In genomic region chr8:107587995-107588780, GRCm38 (mm10) we compare ENCODE assay signal across 8 mouse cellular contexts. TPM values are rescaled to one million over a fixed set of nuclear protein-coding genes. Genes with fewer than 3 reads are reported as not detected.
DNase-seq lines count a peak whose midpoint lies in the region; ATAC-seq and TF ChIP-seq lines count a peak whose summit lies in the region.

TSS of gene Psmd7 (minus strand) at chr8:107588464.

- H3K4me1 ChIP-seq in erythroblast, embryonic 14.5 days (ENCODE audit: control insufficient read depth), result peaks cover 23% of the 10 kb centered on the region
- H3K4me1 ChIP-seq in heart, embryonic 12.5 days (replicated peaks), result peaks cover 10% of the 10 kb centered on the region
- 0 out of 2 replicates have a peak, but pooled peaks cover 6% of the 10 kb centered on the region for H3K4me1 ChIP-seq in kidney, postnatal 0 days (replicated peaks; ENCODE audit: insufficient read depth, low read length)
- H3K4me1 ChIP-seq in liver, embryonic 11.5 days (replicated peaks; ENCODE audit: control insufficient read depth, insufficient read depth, low read length), result no peaks in the 10 kb centered on the region
- no peaks in the 10 kb centered on the region for H3K4me1 ChIP-seq in stomach, embryonic 14.5 days (ENCODE audit: control insufficient read depth, insufficient read depth, low read length)

- peak within 1 kb of the TSS; percentile 72 for H3K27ac ChIP-seq in heart, embryonic 12.5 days (ENCODE audit: poor library complexity, severe bottlenecking)
- peak within 1 kb of the TSS; percentile 78 for H3K27ac ChIP-seq in kidney, postnatal 0 days
- H3K27ac ChIP-seq in liver, embryonic 11.5 days (ENCODE audit: low read depth, low read length), result peak within 1 kb of the TSS; percentile 72
- H3K27ac ChIP-seq in stomach, embryonic 14.5 days (ENCODE audit: low read length), result peak within 1 kb of the TSS; percentile 66

- H3K27me3 ChIP-seq in C2C12 (ENCODE audit: control insufficient read depth, insufficient read depth, insufficient read length), result no peaks in the 10 kb centered on the region
- H3K27me3 ChIP-seq in erythroblast, embryonic 14.5 days (ENCODE audit: control insufficient read depth), result peaks cover 10% of the 10 kb centered on the region
- H3K27me3 ChIP-seq in heart, embryonic 12.5 days (replicated peaks), result no peaks in the 10 kb centered on the region
- no peaks in the 10 kb centered on the region for H3K27me3 ChIP-seq in kidney, postnatal 0 days (ENCODE audit: insufficient read depth, low read length)
- no peaks in the 10 kb centered on the region for H3K27me3 ChIP-seq in liver, embryonic 11.5 days (replicated peaks; ENCODE audit: control insufficient read depth, insufficient read depth, low read length)
- H3K27me3 ChIP-seq in stomach, embryonic 14.5 days (ENCODE audit: control insufficient read depth, insufficient read depth, low read length), result no peaks in the 10 kb centered on the region

- peak within 1 kb of the TSS; percentile 99 for H3ac ChIP-seq in C2C12 (ENCODE audit: control insufficient read depth, insufficient read length, low read depth)

- peak within 1 kb of the TSS; percentile 80 for H3K4me2 ChIP-seq in heart, embryonic 12.5 days
- H3K4me2 ChIP-seq in kidney, postnatal 0 days (ENCODE audit: low read length), result peak within 1 kb of the TSS; percentile 81
- peak within 1 kb of the TSS; percentile 72 for H3K4me2 ChIP-seq in liver, embryonic 11.5 days
- H3K4me2 ChIP-seq in stomach, embryonic 14.5 days (replicated peaks; ENCODE audit: low read depth, low read length), result peak within 1 kb of the TSS; percentile 60

- peaks cover 35% of the 10 kb centered on the region for H3K36me3 ChIP-seq in C2C12 (ENCODE audit: control insufficient read depth, insufficient read depth)
- peaks cover 35% of the 10 kb centered on the region for H3K36me3 ChIP-seq in erythroblast, embryonic 14.5 days (ENCODE audit: control insufficient read depth)
- peaks cover 32% of the 10 kb centered on the region for H3K36me3 ChIP-seq in heart, embryonic 12.5 days
- peaks cover 19% of the 10 kb centered on the region for H3K36me3 ChIP-seq in kidney, postnatal 0 days (ENCODE audit: insufficient read depth, low read length)
- peaks cover 17% of the 10 kb centered on the region for H3K36me3 ChIP-seq in liver, embryonic 11.5 days (ENCODE audit: control insufficient read depth, insufficient read depth, low read length)
- peaks cover 27% of the 10 kb centered on the region for H3K36me3 ChIP-seq in stomach, embryonic 14.5 days (ENCODE audit: control insufficient read depth, insufficient read depth, low read length)

- peak; percentile 91 for TF ChIP-seq POLR2A in brain, embryonic 14.5 days (IDR thresholded peaks at IDR 0.05; ENCODE audit: borderline replicate concordance, extremely low read depth, insufficient read depth, insufficient read length, poor library complexity, severe bottlenecking)

- peak within 1 kb of the TSS; percentile 98 for H3K4me3 ChIP-seq in C2C12 (ENCODE audit: insufficient read depth, poor library complexity, severe bottlenecking)
- H3K4me3 ChIP-seq in erythroblast, embryonic 14.5 days (replicated peaks), result peak within 1 kb of the TSS; percentile 90
- H3K4me3 ChIP-seq in heart, embryonic 12.5 days, result peak within 1 kb of the TSS; percentile 88
- peak within 1 kb of the TSS; percentile 92 for H3K4me3 ChIP-seq in kidney, postnatal 0 days (replicated peaks; ENCODE audit: low read depth, low read length)
- H3K4me3 ChIP-seq in liver, embryonic 11.5 days (ENCODE audit: low read depth, low read length), result peak within 1 kb of the TSS; percentile 85
- H3K4me3 ChIP-seq in stomach, embryonic 14.5 days (ENCODE audit: low read depth, low read length), result peak within 1 kb of the TSS; percentile 75

- 2% methylated on average over 65 of the region's 65 CpGs for WGBS in heart, embryonic 12.5 days
- 2% methylated on average over 65 of the region's 65 CpGs for WGBS in kidney, postnatal 0 days
- WGBS in liver, embryonic 11.5 days, result 1% methylated on average over 64 of the region's 65 CpGs
- WGBS in stomach, embryonic 14.5 days, result 2% methylated on average over 65 of the region's 65 CpGs

- peaks cover 52% of the 10 kb centered on the region for H3K79me2 ChIP-seq in C2C12 (ENCODE audit: control insufficient read depth, insufficient read depth)

- no peaks in the 10 kb centered on the region for H3K9me3 ChIP-seq in erythroblast, embryonic 14.5 days (ENCODE audit: control insufficient read depth, low read length)
- no peaks in the 10 kb centered on the region for H3K9me3 ChIP-seq in heart, embryonic 12.5 days (replicated peaks)
- no peaks in the 10 kb centered on the region for H3K9me3 ChIP-seq in kidney, postnatal 0 days (replicated peaks; ENCODE audit: low read length)
- no peaks in the 10 kb centered on the region for H3K9me3 ChIP-seq in liver, embryonic 11.5 days (ENCODE audit: control insufficient read depth, low read length)
- H3K9me3 ChIP-seq in stomach, embryonic 14.5 days (ENCODE audit: control insufficient read depth, low read depth, low read length), result no peaks in the 10 kb centered on the region

- DNase-seq in brain, embryonic 14.5 days (ENCODE audit: low read depth), result peak; percentile 98
- DNase-seq in kidney, postnatal 0 days (ENCODE audit: low spot score), result peak; percentile 98
- peak; percentile 94 for DNase-seq in liver, embryonic 11.5 days (ENCODE audit: low spot score)
- peak; percentile 91 for DNase-seq in naive thymus-derived CD4-positive, alpha-beta T cell, adult 2 months (ENCODE audit: low read depth)

- H3K9ac ChIP-seq in heart, embryonic 12.5 days, result peak within 1 kb of the TSS; percentile 94
- H3K9ac ChIP-seq in kidney, postnatal 0 days (ENCODE audit: low read depth, low read length), result peak within 1 kb of the TSS; percentile 88
- H3K9ac ChIP-seq in liver, embryonic 11.5 days (ENCODE audit: low read depth, low read length), result peak within 1 kb of the TSS; percentile 91
- peak within 1 kb of the TSS; percentile 90 for H3K9ac ChIP-seq in stomach, embryonic 14.5 days (replicated peaks; ENCODE audit: low read depth, low read length)

- no peak for TF ChIP-seq CTCF in C2C12 (IDR thresholded peaks at IDR 0.05; ENCODE audit: control insufficient read depth, insufficient read depth, insufficient read length)
- TF ChIP-seq CTCF in brain, embryonic 14.5 days (IDR thresholded peaks at IDR 0.05; ENCODE audit: borderline replicate concordance, extremely low read depth, insufficient read depth, insufficient read length), result peak; percentile 50; the same call in 1 of the 2 replicates
- peak; percentile 56; the same call in 1 of the 2 replicates for TF ChIP-seq CTCF in kidney, postnatal 0 days (IDR thresholded peaks at IDR 0.05; ENCODE audit: low read depth)

- peaks cover 34% of the 10 kb centered on the region for H3K79me3 ChIP-seq in C2C12 (ENCODE audit: low read depth)

- ATAC-seq in heart, embryonic 12.5 days (ENCODE audit: insufficient number of reproducible peaks, low FRiP score), result peak; percentile 95
- peak; percentile 91 for ATAC-seq in kidney, postnatal 0 days (replicated peaks; ENCODE audit: low FRiP score, low read depth)
- peak; percentile 95 for ATAC-seq in liver, embryonic 11.5 days (replicated peaks; ENCODE audit: low FRiP score)
- peak; percentile 96 for ATAC-seq in stomach, embryonic 14.5 days (ENCODE audit: insufficient number of reproducible peaks, insufficient read depth, low FRiP score, low read depth)

TF ChIP-seq in C2C12, 6 proteins besides CTCF, POLR2A, EP300 and RAD21:
- TF ChIP-seq MYOG (IDR thresholded peaks at IDR 0.05; ENCODE audit: control insufficient read depth, extremely low read depth, insufficient read length) (no peak), MAX (IDR thresholded peaks at IDR 0.05) (peak; percentile 63)

RNA-seq across cellular contexts. Expression of gene Psmd7, which starts in this region (rescaled TPM):
- 226 TPM for polyA plus RNA-seq in C2C12 (2012; fragmentation: generic; extraction: Trizol)
- 117 and 127 TPM in 2 replicates for polyA plus RNA-seq in brain, embryonic 14.5 days (2012; rRNA removed)
- 4.4 TPM in 2 replicates for polyA plus RNA-seq in erythroblast, embryonic 14.5 days (2012)
- 199 and 203 TPM in 2 replicates for polyA plus RNA-seq in heart, embryonic 12.5 days (2016; fragmentation: Nextera tagmentation; extraction: Ambion mirVana)
- polyA plus RNA-seq in kidney, postnatal 0 days (2015; fragmentation: Nextera tagmentation; extraction: Ambion mirVana), result 191 and 204 TPM in 2 replicates
- 358 and 365 TPM in 2 replicates for polyA plus RNA-seq in liver, embryonic 11.5 days (2014; fragmentation: Nextera tagmentation; extraction: Ambion mirVana)
- polyA plus RNA-seq in stomach, embryonic 14.5 days (2014; fragmentation: Nextera tagmentation; extraction: Ambion mirVana), result 252 and 254 TPM in 2 replicates

Comparison
In these comparisons a context has a peak if more than half of its experiments do, and no peak if none do; other contexts are left out.
1. Peak in every context shown above with its lines: DNase-seq, ATAC-seq, H3K4me3 ChIP-seq and H3K27ac ChIP-seq.
2. RNA of gene Psmd7 (polyA plus RNA-seq): 358 to 365 TPM in liver, embryonic 11.5 days, 252 to 254 TPM in stomach, embryonic 14.5 days, 226 TPM in C2C12 (single experiment), 199 to 203 TPM in heart, embryonic 12.5 days, 191 to 204 TPM in kidney, postnatal 0 days and 117 to 127 TPM in brain, embryonic 14.5 days; 4.4 TPM in erythroblast, embryonic 14.5 days; every median in the first group is over 10 times any median in the second.